Mouse (Mus musculus) CD4-positive naive resting alpha-beta T cell, adult 76 days (primary cell): ENCODE results near the gene Rab11fip3. TPM values are rescaled to one million over a fixed set of nuclear protein-coding genes. Genes with fewer than 3 reads are reported as not detected.

Experiments used
- total RNA-seq: library from RNA; stranded (reverse); gene quantifications from one replicate; pipeline ENCODE4 v1.2.4, GENCODE M21; 2023

Rab11fip3 gene
- total RNA-seq: 18.5 TPM

DNA sequence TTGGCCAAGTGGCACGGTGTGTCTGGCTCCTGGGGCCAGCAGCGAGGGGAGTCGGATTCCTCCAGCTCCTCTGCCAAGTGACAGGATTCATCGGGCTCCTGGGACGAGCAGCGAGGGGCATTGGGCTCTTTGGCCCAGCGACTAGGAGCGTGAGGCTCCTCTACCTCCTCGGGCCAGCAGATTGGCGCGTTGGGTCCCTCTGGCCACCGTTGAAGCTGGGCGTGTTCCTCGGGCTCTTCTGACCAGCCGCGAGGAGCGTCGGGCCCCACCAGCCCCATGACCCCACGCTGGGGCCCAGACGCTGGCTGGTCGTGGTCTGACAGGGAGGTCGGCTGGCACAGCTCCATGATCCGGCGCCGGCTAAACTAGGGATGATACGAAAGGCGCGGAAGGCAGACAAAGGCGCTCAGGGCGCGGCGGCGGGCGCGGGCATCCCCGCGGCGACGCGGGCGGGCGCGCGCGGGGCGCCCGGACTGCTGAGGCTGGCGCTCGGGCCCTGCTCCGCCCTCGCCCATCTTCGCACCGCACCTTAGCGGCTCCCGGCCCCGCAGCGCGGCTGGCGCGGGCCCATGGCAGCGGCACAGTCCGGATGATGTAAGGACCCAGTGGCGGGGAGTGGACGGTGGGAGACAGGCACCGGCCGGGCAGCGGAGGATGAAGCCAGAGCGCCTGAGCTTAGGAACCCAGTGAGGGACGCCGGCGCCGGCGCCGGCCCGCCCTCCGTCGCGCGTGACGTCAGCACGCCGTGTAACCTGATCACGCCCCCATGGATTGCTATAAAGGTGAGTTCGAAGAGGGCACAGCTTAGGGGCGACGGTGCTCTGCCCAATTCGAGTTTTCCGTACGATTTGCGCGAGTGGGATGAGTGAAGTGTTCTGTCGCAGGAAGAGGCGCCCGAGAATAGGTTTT lies at the start of gene Rab11fip3:
Gene Rab11fip3, minus strand, starts transcription at position 725 of the 909 bp plus-strand sequence.

GRCm38 (mm10) chr17:26113181-26113948 lies 44.0 kb upstream of the Rab11fip3 start, which contains the start of gene Tmem8:
Gene Tmem8 (plus strand): TSS chr17:26113299.

GRCm38 (mm10) chr17:26095121-26095740 lies 25.9 kb upstream of the Rab11fip3 start, which contains the start of gene Nme4:
Gene Nme4 (minus strand): TSS chr17:26095602.

GRCm38 (mm10) chr17:26089905-26090632 lies 20.7 kb upstream of the Rab11fip3 start, which contains the start of gene Decr2:
Gene Decr2 (minus strand): TSS chr17:26090337.

GRCm38 (mm10) chr17:25985306-25986294 lies 83.8 kb downstream of the Rab11fip3 start, which contains the start of gene Capn15:
Gene Capn15 (minus strand): TSS chr17:25985796.

GRCm38 (mm10) chr17:25951803-25952623 lies 117.3 kb downstream of the Rab11fip3 start, which contains the start of gene A930017K11Rik:
Gene A930017K11Rik (minus strand): TSS chr17:25952565.

DNA sequence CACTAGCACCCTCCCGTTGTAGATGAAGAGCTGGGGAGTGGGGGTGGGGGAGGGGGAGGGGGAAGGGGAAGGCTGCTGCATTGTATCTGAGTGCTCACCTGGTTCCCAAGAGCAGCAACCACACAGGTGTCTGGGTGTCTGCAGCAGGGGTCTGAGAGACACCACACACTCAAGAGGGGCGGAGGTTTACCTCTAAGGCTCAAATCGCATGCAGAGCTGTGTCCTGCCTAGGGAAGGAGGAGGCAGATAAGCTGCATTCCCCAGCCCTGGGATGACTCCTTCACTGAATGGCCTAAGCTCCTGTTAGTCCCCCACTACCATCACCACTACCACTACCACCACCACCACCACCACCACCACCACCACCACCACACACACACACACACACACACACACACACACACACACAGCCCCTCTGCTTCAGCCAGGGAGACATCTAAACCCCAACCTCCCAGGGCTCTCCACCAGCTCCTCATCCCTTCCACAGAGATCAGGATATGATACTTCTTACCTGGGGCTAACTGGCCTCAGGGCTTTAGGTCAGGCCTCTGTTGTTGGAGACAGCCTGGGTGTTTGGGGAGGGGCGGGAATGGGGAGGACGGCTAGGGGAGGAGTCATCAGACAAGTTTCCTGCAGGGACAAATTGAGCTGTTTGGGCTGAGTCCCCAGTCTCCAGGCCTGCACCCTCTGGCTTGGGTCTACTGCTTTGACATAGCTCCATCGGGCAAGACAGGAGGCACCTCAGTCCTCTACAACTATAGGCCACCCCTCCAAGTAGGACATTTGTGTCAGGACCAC lies 124.8 kb downstream of the Rab11fip3 start, which contains the start of the genes Pigq and Nhlrc4:
Gene Pigq, minus strand, starts transcription at position 571 of the 798 bp plus-strand sequence.
Gene Nhlrc4, minus strand, starts transcription at position 596 of the 798 bp plus-strand sequence.

Other genes with a start within 250 kb of the Rab11fip3 start
- gene Wdr24, start 245.9 kb downstream of the Rab11fip3 start, total RNA-seq: 16.9 TPM
- gene Jmjd8, start 240.7 kb downstream of the Rab11fip3 start, total RNA-seq: 26.5 TPM
- 49.0 TPM for gene Stub1, start 236.2 kb downstream of the Rab11fip3 start, total RNA-seq
- 5.6 TPM for gene Rhbdl1, start 232.3 kb downstream of the Rab11fip3 start, total RNA-seq
- gene Gm20683, start 227.8 kb downstream of the Rab11fip3 start, total RNA-seq: 13.2 TPM
- 66.5 TPM for gene Rhot2, start 224.7 kb downstream of the Rab11fip3 start, total RNA-seq
- gene Wdr90, start 208.1 kb downstream of the Rab11fip3 start, total RNA-seq: 27.2 TPM
- 6.3 TPM for gene Mcrip2, start 200.8 kb downstream of the Rab11fip3 start, total RNA-seq
- gene Mettl26, start 194.5 kb downstream of the Rab11fip3 start, total RNA-seq: 20.1 TPM
- gene Wfikkn1, start 188.7 kb downstream of the Rab11fip3 start, total RNA-seq: 7.4 TPM
- 19.1 TPM for gene Rab40c, start 149.8 kb downstream of the Rab11fip3 start, total RNA-seq
- 51.5 TPM for gene Pigq, start 124.6 kb downstream of the Rab11fip3 start, total RNA-seq
- not detected for gene Nhlrc4, start 124.6 kb downstream of the Rab11fip3 start, total RNA-seq
- 0.21 TPM for gene A930017K11Rik, start 117.0 kb downstream of the Rab11fip3 start, total RNA-seq
- gene Capn15, start 83.8 kb downstream of the Rab11fip3 start, total RNA-seq: 33.7 TPM
- gene Decr2, start 20.8 kb upstream of the Rab11fip3 start, total RNA-seq: 5.0 TPM
- gene Nme4, start 26.0 kb upstream of the Rab11fip3 start, total RNA-seq: 3.9 TPM
- 24.2 TPM for gene Tmem8, start 43.7 kb upstream of the Rab11fip3 start, total RNA-seq
- gene Mrpl28, start 53.9 kb upstream of the Rab11fip3 start, total RNA-seq: 33.3 TPM
- gene Axin1, start 69.1 kb upstream of the Rab11fip3 start, total RNA-seq: 110 TPM
- not detected for gene Pdia2, start 129.5 kb upstream of the Rab11fip3 start, total RNA-seq
- 30.2 TPM for gene Rgs11, start 133.4 kb upstream of the Rab11fip3 start, total RNA-seq
- gene Arhgdig, start 138.2 kb upstream of the Rab11fip3 start, total RNA-seq: not detected
- gene Fam234a, start 174.7 kb upstream of the Rab11fip3 start, total RNA-seq: 19.5 TPM
- 114 TPM for gene Luc7l, start 183.3 kb upstream of the Rab11fip3 start, total RNA-seq